Mouse (Mus musculus) limb, embryonic 13.5 days (tissue): ENCODE results near the gene Tuba1a. TPM values are rescaled to one million over a fixed set of nuclear protein-coding genes. Genes with fewer than 3 reads are reported as not detected.
"Not testable (repeated sequence)": the region's sequence is repeated elsewhere in the genome, so short reads cannot be mapped to it uniquely, and the experiment has no call there.

ENCODE experiments used
- ATAC-seq: fragments of 200-750 bp; cut with Nextera tagmentation; 2 replicates; pipeline ENCODE4 v1.8.0; 2017; ENCODE audit warnings: low read depth, moderate number of reproducible peaks, moderate TSS enrichment; ENCODE audit not compliant: low FRiP score
- H3K27ac ChIP-seq: fragments of 300-500 bp; sonication (generic); 2 replicates; pipeline ENCODE4 v1.5.1; 2015; ENCODE audit warnings: inconsistent platforms, mild to moderate bottlenecking, moderate library complexity
- H3K27me3 ChIP-seq: fragments of 300-500 bp; sonication (generic); 2 replicates; pipeline ENCODE4 v1.6.1; 2015; ENCODE audit warnings: mild to moderate bottlenecking, inconsistent platforms
- H3K36me3 ChIP-seq: fragments of 300-500 bp; sonication (generic); 2 replicates; pipeline ENCODE4 v1.6.1; 2015; ENCODE audit warnings: inconsistent platforms, mild to moderate bottlenecking, moderate library complexity
- H3K4me1 ChIP-seq: fragments of 300-500 bp; sonication (generic); 2 replicates; pipeline ENCODE4 v1.6.1; 2015; ENCODE audit warnings: inconsistent platforms
- H3K4me2 ChIP-seq: fragments of 300-500 bp; sonication (generic); replicated peaks from 2 replicates; pipeline ENCODE4 v1.6.1; 2015; ENCODE audit warnings: inconsistent platforms, mild to moderate bottlenecking, moderate library complexity
- H3K4me3 ChIP-seq: fragments of 300-500 bp; sonication (generic); 2 replicates; pipeline ENCODE4 v1.5.1; 2015; ENCODE audit warnings: moderate library complexity, mild to moderate bottlenecking, inconsistent platforms
- H3K9ac ChIP-seq: fragments of 300-500 bp; sonication (generic); 2 replicates; pipeline ENCODE4 v1.6.1; 2015; ENCODE audit warnings: mild to moderate bottlenecking, inconsistent platforms
- H3K9me3 ChIP-seq: fragments of 300-500 bp; sonication (generic); 2 replicates; pipeline ENCODE4 v1.6.1; 2016; ENCODE audit warnings: inconsistent platforms
- WGBS: fragments of 180-500 bp; shearing (Covaris S2); methylation state at CpG from one replicate; pipeline ENCODE4 v1.1.7; 2015; 5-methylcytosine and 5-hydroxymethylcytosine counted together
- polyA plus RNA-seq: library from polyadenylated mRNA; unstranded; fragments of >200 nt; fragmentation: Nextera tagmentation; extraction: Ambion mirVana; gene quantifications from 2 replicates; pipeline ENCODE4 v1.2.1, GENCODE M21; 2015

Gene Tuba1a
- polyA plus RNA-seq, 1 experiment from 2014 or later: 1,426 TPM

DNA sequence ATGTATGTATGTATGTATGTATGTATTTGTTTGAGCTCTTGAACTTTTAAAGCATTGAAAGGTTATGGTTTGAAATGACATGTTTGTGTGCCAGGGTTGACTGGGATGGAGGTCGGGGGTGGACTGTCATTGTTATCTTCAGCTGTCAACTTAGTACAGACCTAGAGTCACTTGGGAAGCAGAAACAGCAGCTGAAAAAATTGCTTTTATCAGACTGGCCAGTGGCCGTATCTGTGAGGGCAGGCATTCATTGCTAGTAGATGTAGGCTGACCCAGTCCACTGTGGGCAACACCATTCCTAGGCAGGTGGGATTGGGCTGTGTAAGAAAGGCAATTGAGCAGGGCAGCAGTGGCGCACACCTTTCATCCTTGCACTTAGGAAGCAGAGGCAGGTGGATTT is 6.0 kb upstream of the Tuba1a start:
- Histone ChIP-seq H3K27ac (no peak overlapping the region), H3K9me3 (peaks cover 4% of the 10 kb centered on the region; the same call in 1 of the 2 replicates), H3K36me3 (no peaks in the 10 kb centered on the region), H3K4me2 (no peak overlapping the region), H3K9ac (no peak overlapping the region), H3K27me3 (no peaks in the 10 kb centered on the region), H3K4me3 (no peak overlapping the region), H3K4me1 (peaks cover 6% of the 10 kb centered on the region)
- ATAC-seq: no peak
- WGBS: 92% methylated on average over 3 of the region's 3 CpGs

DNA sequence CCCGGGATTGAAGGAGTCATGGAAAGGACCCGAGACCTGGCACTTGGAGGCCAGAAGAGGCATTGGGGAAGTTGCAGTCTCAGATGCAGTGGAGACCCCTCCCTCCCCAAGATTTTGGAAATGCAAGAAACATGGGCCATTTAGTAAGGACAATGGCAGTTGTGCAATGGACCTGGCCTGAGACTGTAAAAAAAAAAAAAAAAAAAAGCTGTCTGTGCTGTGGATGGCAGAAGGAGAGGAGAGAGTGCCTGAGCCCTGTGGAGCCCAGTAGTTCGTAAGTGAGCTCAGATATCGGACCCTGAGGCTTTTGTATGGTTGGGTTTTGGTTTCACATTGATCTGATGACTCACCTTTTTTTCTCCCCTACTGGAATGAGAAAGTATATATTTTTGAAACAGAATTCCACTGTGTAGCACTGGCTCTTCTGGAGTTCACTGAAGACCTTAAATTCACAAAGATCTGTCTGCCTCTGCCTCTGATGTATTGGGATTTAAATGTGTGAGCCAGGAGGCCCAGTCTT is 5.5 kb upstream of the Tuba1a start:
- ATAC-seq: no peak
- Histone ChIP-seq H3K36me3 (no peaks in the 10 kb centered on the region), H3K4me3 (no peak overlapping the region), H3K27me3 (no peaks in the 10 kb centered on the region), H3K4me2 (no peak overlapping the region), H3K9me3 (peaks cover 3% of the 10 kb centered on the region; the same call in 1 of the 2 replicates), H3K27ac (no peak overlapping the region), H3K4me1 (peaks cover 11% of the 10 kb centered on the region), H3K9ac (no peak overlapping the region)
- 82% methylated on average over 4 of the region's 4 CpGs for WGBS

DNA sequence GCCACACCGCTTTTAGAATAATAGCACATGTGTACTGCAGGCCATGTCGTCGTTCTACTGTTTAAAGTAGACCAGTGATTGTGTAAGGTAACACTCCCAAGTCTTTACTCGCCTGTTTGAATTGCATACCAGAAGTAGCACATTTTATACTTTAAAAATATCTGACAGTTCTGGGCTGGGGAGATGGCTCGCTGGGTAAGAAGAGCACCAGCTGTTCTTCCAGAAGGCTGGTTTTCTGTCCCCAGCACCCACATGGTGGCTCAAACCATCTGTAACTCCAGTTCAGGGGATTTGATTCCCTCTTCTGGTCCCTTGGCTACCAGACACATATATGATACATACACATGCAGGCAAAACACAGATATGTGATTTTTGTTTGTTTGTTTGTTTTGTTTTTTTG is 4.0 kb upstream of the Tuba1a start:
- no peaks in the 10 kb centered on the region for H3K36me3 ChIP-seq
- no peaks in the 10 kb centered on the region for H3K9me3 ChIP-seq
- WGBS: 83% methylated on average over 5 of the region's 5 CpGs
- H3K4me2 ChIP-seq: no peak overlapping the region
- H3K4me3 ChIP-seq: no peak overlapping the region
- H3K27ac ChIP-seq: no peak overlapping the region
- H3K27me3 ChIP-seq: no peaks in the 10 kb centered on the region
- no peak for ATAC-seq
- peaks cover 12% of the 10 kb centered on the region for H3K4me1 ChIP-seq
- H3K9ac ChIP-seq: no peak overlapping the region

DNA sequence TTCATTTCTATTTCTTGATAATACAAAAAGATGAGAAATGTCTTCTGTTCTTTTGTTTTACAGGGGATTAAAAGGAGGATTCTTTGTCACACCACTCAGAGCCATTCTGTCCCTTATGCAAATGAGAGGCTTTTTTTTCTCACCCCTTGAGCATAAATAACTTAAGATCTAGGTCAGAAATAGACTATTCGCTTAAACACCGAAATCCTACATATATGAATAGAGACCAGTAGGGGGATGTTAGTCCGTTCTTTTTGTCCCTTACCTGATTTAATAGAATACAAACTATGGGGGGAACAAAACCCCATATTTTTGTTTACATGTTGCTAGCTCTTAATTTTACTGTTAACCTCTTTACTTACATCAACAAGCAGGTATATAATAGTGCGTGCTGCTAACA is 2.5 kb upstream of the Tuba1a start:
- H3K27ac ChIP-seq: no peak overlapping the region
- H3K4me1 ChIP-seq: peaks cover 21% of the 10 kb centered on the region
- no peak overlapping the region for H3K9ac ChIP-seq
- no peak for ATAC-seq
- 89% methylated on average over 4 of the region's 4 CpGs for WGBS
- no peaks in the 10 kb centered on the region for H3K27me3 ChIP-seq
- H3K4me3 ChIP-seq: no peak overlapping the region
- peaks cover 2% of the 10 kb centered on the region; the same call in 1 of the 2 replicates for H3K36me3 ChIP-seq
- H3K4me2 ChIP-seq: no peak overlapping the region
- H3K9me3 ChIP-seq: no peaks in the 10 kb centered on the region

DNA sequence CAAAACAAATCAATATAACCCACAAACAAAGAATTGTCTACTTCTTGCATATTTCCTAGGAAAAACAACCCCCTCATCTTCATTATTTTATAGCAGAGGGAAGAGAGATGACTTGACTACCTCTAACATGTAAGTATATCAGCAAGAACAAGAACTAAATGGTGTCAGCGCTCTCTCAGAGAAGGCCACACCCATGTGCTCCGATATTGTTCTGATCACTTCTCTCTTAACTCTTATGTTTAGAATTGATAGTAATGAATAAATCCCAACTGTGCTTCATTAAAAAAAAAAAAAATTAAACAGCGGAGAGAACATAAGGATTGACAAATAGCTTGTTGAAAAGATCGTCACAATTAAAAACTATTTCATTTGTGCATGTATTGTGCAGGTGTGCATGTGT is 1.8 kb upstream of the Tuba1a start:
- H3K27me3 ChIP-seq: no peaks in the 10 kb centered on the region
- no peak overlapping the region for H3K4me3 ChIP-seq
- H3K27ac ChIP-seq: no peak overlapping the region
- no peak overlapping the region for H3K4me2 ChIP-seq
- 84% methylated on average over 4 of the region's 4 CpGs for WGBS
- no peak overlapping the region for H3K9ac ChIP-seq
- ATAC-seq: no peak
- peaks cover 21% of the 10 kb centered on the region for H3K4me1 ChIP-seq
- no peaks in the 10 kb centered on the region for H3K9me3 ChIP-seq
- H3K36me3 ChIP-seq: peaks cover 4% of the 10 kb centered on the region; the same call in 1 of the 2 replicates

DNA sequence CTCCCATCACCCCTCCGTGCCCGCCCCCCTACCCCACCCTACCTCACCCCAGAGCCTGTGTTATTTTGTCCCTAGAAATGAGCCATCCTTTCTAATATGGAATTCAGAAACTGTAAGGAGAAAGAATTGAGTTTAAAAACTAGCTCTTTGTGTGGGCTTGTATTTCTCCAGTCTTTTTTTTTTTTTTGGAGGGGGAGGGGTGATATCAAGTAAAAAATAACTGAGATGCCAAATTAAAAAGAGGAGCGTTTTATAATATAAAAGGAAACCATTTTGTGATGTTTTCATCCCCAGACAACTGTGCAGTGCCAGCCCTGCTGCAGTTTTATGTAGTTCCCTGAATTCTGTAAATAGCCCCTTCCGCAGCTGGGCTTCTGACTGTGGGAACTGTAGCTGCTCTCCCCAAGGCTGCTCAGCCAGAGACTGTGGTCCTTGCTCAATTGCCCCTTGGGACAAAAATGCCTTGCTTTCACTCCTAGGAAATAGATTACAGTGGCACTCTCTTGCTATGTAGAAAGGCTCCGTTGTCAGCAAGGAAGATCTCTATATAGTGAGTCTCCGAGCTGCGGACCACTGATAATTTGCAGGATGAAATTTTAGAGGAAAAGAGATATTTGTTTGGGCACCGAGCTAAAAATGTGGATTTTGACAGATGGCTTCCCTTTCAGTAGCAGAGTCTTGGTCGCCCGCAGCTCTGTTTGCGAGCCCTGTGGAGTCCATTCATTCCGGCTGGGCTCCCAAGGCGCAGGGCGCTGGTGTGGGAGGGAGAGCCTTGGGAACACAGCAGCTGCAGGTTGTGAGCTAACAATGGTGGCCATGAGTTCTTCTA is 1.1 kb upstream of the Tuba1a start:
- ATAC-seq: no peak
- 27% methylated on average over 14 of the region's 14 CpGs for WGBS
- H3K9ac ChIP-seq: peak overlapping the region; percentile 19; the same call in 1 of the 2 replicates
- no peaks in the 10 kb centered on the region for H3K27me3 ChIP-seq
- H3K36me3 ChIP-seq: peaks cover 6% of the 10 kb centered on the region
- peak overlapping the region; percentile 81 for H3K4me2 ChIP-seq
- peak overlapping the region; percentile 78 for H3K27ac ChIP-seq
- no peaks in the 10 kb centered on the region for H3K9me3 ChIP-seq
- H3K4me3 ChIP-seq: peak overlapping the region; percentile 16; the same call in 1 of the 2 replicates
- H3K4me1 ChIP-seq: peaks cover 21% of the 10 kb centered on the region

DNA sequence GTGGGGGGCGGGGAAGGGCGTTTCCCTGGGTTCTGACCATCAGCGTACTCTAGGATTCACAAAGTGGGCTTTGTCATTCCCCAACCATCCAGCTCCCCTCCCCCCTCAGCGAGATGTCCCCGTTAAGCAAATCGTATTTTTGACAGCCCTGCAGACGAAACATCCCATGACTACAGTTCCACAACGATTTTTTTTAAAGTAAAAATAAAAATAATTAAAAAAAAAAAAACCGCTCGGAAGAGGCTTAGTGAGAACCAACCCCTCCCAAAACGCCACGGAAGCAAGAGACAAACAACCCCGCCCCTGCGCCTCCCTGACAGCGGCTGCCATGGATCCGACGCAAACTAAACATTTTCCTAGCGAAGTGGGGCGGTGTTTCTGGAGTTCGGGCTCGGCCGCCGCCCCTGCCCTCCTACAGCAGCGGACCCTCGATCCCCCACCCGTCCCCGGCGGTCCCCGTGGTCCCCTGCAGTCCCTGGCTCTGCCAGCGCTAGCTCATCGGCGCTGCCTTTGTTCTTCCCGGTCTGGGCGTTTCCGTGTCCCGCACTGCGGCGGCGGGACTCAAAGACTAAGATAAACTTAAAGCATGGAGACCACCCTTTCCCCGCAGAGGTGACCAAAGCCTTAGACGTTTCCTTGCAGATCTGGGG is 627 bp downstream of the Tuba1a start:
- peaks cover 11% of the 10 kb centered on the region for H3K36me3 ChIP-seq
- no peaks in the 10 kb centered on the region for H3K9me3 ChIP-seq
- peak overlapping the region; percentile 92 for H3K9ac ChIP-seq
- H3K27ac ChIP-seq: peak overlapping the region; percentile 99
- H3K4me3 ChIP-seq: peak overlapping the region; percentile 80
- no peaks in the 10 kb centered on the region for H3K27me3 ChIP-seq
- H3K4me2 ChIP-seq: peak overlapping the region; percentile 81
- peaks cover 21% of the 10 kb centered on the region for H3K4me1 ChIP-seq
- ATAC-seq: peak; percentile 85
- under 1% methylated on average over 41 of the region's 41 CpGs for WGBS

DNA sequence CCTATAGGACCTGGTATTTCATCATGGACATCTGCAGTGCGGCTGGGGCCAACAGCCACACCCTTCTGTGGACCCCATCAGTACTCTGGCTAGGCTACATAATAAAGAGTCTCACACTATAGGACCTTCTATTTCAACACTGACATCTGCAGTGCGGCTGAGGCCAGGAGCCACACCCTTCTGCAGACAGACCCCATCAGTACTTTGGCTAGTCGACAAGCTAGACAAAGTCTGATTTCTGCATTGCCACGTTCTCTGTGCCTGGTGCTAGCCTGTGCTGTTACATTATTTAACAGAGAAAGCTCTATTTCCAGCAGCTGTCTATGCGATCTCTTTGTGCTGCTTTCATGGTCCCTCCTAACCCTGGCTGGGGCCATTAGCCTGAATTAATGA is 1.4 kb downstream of the Tuba1a start:
- Histone ChIP-seq H3K4me3 (peak overlapping the region; percentile 80), H3K9ac (peak overlapping the region; percentile 92), H3K4me1 (peaks cover 21% of the 10 kb centered on the region), H3K9me3 (no peaks in the 10 kb centered on the region), H3K36me3 (peaks cover 11% of the 10 kb centered on the region), H3K4me2 (peak overlapping the region; percentile 81), H3K27ac (peak overlapping the region; percentile 75), H3K27me3 (no peaks in the 10 kb centered on the region)
- ATAC-seq: no peak
- WGBS: 25% methylated on average over 5 of the region's 5 CpGs

DNA sequence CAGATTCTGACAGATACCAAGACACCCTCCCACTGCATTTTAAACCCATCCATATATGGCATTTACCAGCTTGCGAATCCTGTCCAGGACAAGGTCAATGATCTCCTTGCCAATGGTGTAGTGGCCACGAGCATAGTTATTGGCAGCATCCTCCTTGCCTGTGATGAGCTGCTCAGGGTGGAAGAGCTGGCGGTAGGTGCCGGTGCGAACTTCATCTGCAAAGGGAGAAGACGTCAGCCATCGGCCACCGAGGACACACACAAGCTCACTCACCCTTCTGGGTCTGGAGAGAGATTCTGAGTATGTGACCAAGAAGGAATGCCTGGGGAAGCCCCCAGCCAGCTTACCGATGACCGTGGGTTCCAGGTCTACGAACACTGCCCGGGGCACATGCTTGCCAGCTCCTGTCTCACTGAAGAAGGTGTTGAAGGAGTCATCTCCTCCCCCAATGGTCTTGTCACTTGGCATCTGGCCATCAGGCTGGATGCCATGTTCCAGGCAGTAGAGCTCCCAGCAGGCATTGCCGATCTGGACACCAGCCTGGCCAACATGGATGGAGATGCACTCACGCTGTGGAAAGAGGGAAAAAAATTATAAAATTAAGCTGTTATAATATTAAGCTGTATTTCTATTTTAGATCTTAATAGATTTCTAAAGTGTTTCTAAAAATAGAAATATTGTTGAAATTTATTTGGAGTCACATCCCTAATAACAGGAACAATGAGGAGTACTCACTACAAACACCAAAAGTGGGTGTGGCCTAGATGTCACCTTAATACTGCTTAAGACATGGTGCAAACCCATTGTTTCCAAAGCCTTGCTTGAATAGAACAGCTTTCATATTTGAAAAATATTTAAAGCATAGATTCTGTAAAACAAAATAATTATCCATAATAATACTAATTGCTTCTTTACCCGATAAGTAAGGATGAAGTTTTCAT is 2.1 kb downstream of the Tuba1a start:
- 89% methylated on average over 11 of the region's 15 CpGs for WGBS

DNA sequence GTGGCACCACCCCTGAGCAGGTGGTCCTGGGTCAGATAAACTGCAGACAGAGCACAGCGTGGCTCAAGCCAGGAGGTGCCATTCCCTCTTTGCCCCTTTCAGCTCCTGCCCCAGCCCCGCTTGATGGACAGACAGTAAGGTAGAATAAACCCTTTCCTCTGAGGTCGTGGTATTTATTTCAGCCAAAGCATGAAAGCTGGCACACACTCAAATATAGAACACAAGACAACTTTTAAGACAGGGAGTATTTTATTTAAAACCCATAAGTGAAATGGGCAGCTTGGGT is 4.0 kb downstream of the Tuba1a start:
- no peak overlapping the region for H3K4me2 ChIP-seq

More for the DNA sequence above, 2.1 kb downstream of the Tuba1a start:
- ATAC-seq, H3K27me3 ChIP-seq, H3K9me3 ChIP-seq, H3K27ac ChIP-seq: not testable (repeated sequence)
- H3K4me3 ChIP-seq: peak overlapping the region; percentile 80
- H3K4me1 ChIP-seq: peaks cover 21% of the 10 kb centered on the region
- peak overlapping the region; percentile 81 for H3K4me2 ChIP-seq
- H3K9ac ChIP-seq: peak overlapping the region; percentile 92
- peaks cover 11% of the 10 kb centered on the region for H3K36me3 ChIP-seq

DNA sequence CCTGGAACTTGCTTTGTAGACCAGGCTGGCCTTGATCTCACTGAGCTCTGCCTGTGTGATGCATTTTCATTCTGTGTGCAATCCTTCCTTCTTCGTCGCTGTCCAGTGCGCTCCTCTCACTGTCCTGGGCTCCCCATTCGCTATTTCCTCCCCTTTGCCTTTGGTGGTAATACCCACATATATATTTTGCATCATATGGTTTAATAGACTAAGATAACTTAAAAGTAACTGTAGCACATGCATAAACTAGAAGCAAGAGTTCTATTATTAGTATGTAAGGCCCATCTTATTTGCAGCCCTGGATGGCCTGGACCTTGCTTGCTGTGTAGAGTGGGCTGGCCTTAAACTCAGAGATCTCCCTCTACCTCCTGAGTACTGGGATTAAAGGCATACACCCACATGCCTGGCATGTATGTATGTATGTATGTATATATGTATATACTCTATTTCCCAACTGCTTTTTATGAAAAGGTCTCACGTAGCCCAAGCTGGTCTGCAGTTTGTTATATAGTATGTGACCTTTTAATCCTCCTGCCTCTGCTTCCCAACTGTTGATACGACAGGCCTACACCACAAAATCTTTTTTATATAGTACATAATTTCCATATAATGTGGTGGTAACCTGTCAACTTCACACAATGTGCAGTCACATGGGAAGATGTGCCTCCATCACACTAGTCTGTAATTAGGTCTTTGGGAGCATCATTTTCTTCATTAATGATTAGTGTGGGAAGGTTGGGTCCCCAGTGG is 4.5 kb downstream of the Tuba1a start:
- Histone ChIP-seq H3K4me1 (peaks cover 11% of the 10 kb centered on the region), H3K4me3 (no peak overlapping the region), H3K27ac (no peak overlapping the region), H3K36me3 (peaks cover 11% of the 10 kb centered on the region), H3K27me3 (no peaks in the 10 kb centered on the region), H3K9me3 (0 out of 2 replicates have a peak, but pooled peaks cover 4% of the 10 kb centered on the region), H3K9ac (no peak overlapping the region), H3K4me2 (no peak overlapping the region)
- ATAC-seq: no peak
- 74% methylated on average over 6 of the region's 6 CpGs for WGBS

More for the DNA sequence above, 4.0 kb downstream of the Tuba1a start:
- Histone ChIP-seq H3K9me3 (0 out of 2 replicates have a peak, but pooled peaks cover 4% of the 10 kb centered on the region), H3K4me1 (peaks cover 16% of the 10 kb centered on the region), H3K27ac (no peak overlapping the region), H3K27me3 (no peaks in the 10 kb centered on the region), H3K36me3 (peaks cover 11% of the 10 kb centered on the region), H3K9ac (no peak overlapping the region), H3K4me3 (no peak overlapping the region)
- ATAC-seq: no peak
- WGBS: 83% methylated on average over 3 of the region's 3 CpGs
